Mouse (Mus musculus) kidney, postnatal 10 days (tissue): ENCODE data around the gene Vmn2r15.

ENCODE experiments used
- DNase-seq: peaks from one replicate; pipeline ENCODE4 v3.0.0; 2021; ENCODE audit warnings: mixed read lengths

The Vmn2r15 gene

GRCm38 (mm10) chr5:109297544-109297943 lies at the start of gene Vmn2r15:
Gene Vmn2r15 (minus strand): TSS chr5:109297644.
- no peak for DNase-seq

GRCm38 (mm10) chr5:109329862-109330261 lies 32.4 kb upstream of the Vmn2r15 start, which contains the start of gene Vmn2r16:
Gene Vmn2r16 (plus strand): TSS chr5:109330162.
- no peak for DNase-seq

DNA sequence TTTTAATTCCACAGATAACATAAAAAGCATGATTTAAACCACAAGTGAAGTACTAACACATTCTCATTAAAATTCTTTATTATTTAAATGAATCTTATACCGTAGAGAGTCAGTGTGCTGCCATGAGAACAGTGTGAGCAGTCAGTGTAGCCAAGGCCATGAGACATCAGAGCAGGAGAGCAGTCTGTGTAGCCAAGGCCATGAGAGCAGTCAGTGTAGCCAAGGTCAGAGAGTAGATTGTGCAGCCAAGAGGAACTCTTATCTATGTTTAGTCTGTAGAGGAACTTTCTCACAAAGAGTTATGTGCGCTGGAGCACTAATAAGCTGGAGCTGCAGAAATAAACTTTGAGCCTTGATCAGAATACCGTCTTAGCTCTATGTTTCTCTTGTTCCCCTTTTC lies 2.8 kb downstream of the Vmn2r15 start:
- no peak for DNase-seq
